Mouse (Mus musculus) layer of hippocampus, adult 9-10 months (tissue): ENCODE data around the gene Prrt2.
A peak's percentile ranks its signal among the peaks of the same experiment; 100 is the strongest.

Source experiments
- DNase-seq: peaks from one replicate; pipeline ENCODE4 v3.0.0; 2022; ENCODE audit warnings: low spot score

Prrt2 gene

DNA sequence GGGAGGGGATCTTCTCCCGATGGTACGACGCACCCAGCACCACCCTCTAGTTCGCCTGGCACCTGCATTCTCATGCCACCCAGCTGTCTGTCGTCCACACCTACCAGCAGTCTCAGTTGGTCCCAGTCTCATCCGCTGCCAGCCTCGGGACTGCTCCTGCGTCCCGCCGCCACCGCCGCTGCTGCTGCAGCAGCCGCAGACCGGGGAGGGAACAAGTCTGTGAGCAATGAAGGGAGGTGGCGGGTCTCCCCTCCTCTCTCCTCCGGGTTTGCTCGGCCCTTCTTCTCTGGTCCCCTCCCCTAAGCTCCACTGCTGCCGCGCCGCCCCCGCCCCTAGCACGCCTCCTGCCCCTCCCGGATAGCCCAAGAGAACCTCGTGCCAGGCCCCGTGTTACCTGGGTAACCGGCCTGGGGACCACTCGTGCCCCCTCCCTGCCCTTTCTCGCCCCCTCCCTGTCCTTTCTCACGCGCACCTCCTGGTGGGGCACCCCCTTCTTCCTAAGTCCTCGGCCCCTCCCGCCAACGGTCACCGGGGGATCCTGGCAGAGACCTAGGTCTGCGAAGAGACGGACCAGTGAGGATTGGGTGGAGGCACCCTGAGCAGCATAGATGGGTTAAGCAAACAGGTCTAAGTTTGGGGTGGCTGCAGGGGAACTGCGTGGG, at the start of gene Prrt2, which contains the start of gene Gm42742:
TSS of gene Prrt2 (minus strand) at position 311 of the 662 bp plus-strand sequence.
TSS of gene Gm42742 (minus strand) at position 197 of the 662 bp plus-strand sequence.
- DNase-seq: no peak

DNA sequence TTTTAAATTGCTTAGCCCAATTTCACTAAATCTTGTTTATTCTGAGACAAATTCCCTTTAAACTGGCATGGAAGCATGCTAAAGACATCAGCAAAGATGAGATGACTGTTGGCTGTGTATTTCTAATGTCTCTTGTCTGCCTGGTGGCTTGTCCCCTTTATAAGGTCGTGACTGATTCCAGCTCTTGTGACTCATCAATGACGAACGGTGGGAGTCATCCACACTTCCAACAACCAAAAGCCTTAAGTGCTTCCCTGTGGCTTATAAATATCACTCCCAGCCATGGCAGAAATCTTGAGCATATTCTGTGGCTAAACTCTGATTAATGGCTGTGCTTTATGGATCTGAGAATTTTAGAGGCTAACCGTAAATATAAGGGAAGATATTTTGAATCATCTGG, 45.3 kb upstream of the Prrt2 start:
- no peak for DNase-seq

DNA sequence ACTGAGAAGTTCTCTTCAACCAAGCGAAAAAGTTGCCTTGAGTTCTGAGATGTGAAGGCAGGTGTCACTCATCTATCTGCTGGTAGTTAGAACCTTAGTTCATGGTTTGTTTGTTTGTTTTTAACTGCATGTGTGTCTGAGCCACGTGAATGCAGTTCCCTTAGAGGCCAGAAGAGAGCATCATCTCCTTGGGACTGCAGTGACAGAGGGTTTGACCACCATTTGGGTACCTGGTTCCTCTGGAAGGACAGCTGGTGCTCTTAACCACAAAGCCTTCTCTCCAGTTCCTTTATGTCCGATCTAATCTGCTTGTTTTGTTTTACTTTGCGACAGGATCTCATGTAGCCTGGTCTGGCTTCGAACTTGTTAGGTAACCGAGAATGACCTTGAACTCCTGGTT, 44.5 kb upstream of the Prrt2 start:
- no peak for DNase-seq

DNA sequence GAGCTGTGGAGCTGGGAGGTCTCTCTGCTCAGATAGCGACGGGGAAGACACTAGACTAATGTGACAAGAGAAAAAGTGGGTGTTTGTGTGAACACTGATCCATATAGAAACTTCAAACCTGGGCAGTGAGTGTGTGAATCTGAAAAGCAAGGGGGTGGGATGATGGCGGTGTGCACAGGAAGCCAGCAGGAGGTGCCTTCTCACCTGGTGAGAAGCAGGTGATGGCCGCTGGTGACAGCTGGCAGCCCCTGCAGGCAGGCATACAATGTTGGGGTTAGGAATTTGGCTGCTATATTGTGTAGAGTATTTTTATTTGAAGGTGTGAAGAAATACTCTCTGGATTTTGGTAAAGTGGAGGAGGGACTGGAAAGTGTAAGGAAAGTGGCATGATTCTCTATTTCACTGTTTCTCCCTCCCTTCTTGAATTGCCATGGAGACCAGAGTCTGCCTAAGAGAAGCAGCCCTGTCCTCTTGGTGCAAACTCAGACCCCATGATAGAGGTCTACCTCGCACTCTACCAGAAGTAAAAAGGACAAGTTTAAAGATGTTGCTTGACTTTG, 34.1 kb upstream of the Prrt2 start:
- no peak for DNase-seq

DNA sequence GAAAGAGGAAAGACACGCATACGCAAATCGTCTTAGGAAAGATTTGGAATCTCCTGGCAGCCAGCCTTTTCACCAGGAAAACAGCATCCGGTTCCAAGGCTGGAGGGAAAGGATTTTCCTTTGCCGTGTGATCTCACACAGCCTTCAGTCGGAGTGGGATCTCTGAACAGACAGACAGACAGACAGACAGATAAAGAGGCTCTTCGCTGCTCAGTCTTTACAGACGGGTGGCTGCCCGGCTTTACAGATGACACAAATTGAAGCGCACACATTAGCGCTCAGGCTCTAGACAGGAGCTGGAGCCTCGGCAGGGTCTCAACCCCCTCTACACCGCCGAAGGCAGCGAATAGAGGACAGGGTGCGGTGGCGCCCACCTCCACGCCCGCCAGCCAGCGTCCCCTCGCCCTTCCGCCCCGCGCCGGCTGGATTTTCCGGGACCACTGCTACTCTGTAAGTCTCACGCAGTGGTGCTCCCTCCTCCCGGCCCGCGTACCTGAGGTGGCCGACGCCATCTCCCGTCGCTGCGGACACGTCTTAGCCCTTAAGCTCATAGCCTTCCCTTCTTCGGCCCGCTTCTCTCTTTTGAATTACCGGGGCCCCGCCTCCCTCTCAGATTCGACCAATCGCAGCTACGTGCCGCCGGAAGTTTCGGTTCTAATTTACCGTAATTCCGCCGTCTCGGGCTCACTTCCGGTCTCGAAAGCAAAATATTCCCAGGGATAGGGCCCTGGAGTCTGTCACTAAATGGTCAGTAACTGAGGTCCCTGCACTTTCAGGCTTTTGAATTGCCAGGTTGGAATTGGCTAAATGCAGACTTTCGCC, 21.1 kb upstream of the Prrt2 start, which contains the start of gene Kif22:
TSS of gene Kif22 (minus strand) at position 621 of the 822 bp plus-strand sequence.
- no peak for DNase-seq

DNA sequence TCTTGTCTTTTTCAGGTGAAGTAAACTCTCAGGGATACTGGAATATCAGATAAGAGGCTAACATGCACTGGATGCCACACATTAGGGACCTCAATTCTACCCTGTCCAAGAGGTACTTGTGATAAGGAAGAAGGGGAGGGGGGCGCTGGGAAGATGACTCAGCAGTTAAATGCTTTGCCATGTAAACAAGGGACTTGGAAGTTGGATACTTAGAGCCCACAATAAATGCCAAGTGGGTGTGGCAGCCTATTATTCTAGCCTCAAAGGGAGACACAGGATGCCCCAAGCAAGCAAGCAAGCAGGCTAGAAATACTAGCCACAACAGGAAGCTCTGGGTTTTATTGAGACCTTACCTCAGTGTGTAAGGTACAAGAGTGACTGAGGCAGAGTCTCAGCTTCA, 10.2 kb upstream of the Prrt2 start:
- no peak for DNase-seq

DNA sequence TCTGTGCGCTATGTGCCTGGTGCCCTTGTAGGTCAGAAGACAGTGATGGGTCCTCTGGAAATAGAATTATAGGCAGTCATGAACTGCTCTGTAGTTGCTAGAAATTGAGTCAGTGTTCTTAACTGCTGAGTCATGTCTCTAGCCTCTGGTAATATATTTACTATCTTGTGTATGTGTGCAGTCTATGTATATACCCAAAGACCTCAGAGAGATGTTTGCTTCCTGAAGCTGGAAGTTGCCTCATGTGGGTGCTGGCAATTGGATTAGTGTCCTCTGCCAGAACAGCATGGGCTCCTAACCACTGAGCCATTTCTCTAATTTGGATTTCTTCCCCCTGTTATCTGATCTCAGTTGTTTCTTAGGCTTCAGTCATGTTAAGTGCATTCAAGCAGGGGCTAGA, 9.2 kb upstream of the Prrt2 start:
- DNase-seq: no peak

DNA sequence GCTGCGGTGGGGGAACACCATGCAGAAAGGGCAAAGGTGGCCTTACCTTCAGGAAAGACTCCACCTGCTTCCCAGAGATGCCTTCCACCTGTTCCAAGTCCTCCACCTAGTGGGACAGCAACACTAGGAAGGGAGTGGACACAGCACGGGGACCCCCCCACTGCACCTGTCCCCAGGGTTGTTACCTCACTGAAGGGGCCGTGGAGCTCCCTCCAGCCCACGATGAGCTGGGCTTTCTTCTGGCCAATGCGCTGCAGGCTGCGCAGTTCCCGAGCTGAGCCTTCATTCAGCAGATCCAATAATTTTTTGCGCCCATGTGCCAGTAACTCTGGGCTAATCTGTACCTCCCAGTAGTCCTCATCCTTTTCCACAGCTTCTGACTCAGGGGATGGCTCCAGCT, 6.9 kb upstream of the Prrt2 start:
- no peak for DNase-seq

DNA sequence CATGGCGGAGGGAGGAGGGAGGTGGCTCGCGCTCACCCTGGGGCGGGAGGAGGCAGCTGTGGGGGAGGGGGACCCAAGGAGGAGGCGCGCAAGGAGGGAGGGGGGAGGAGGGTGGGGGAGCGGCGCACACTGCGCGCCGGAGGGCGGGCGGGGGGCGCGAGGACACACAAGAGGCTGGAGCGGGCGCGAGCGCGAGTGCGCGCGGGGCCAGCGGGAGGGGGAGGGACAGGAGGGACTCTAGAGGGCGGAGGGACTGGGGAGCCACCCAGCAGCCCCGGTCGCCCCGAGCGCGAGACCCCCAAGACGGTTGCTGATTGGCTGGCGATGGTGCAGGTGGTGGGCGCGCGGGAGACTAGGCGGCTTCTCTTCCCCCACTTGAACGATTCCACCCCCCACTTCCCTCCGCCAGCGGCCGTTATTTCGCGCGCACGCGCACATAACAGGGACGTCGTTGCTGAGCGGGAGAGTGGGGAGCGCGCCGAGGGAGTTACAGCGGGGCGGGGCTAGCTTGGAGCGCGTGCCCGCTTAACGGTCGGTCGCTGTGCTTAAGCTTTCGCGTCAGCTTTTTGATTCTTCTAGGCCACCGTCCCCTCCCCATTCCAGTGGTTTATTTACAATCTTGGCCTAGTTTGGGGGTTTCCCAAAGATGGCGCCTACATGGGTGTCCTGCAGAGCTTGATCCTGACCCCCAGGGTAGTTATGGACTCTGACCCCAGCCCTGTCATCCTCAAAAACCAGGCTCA, 6.1 kb upstream of the Prrt2 start, which contains the start of gene Maz:
TSS of gene Maz (minus strand) at position 54 of the 743 bp plus-strand sequence.
- peak; percentile 99 for DNase-seq

DNA sequence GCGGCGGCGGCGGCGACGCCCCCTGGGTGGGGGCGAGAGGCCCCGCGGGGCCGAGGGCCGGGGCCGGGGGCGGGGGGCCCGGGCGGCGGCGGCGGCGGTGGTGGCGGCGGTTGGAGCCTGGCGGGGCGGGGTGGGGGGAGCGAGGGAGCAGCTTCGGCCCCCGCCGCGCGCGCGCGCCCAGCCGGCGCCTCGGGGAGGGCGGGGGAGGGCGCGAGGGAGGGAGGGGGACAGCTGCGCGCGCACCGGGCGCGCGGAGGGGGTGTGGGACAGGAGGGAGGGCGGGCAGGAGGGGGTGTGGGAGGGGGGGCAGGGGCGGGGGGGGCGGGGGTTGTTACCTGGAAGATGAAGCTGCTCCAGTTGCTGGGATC, 5.6 kb upstream of the Prrt2 start:
- no peak for DNase-seq

DNA sequence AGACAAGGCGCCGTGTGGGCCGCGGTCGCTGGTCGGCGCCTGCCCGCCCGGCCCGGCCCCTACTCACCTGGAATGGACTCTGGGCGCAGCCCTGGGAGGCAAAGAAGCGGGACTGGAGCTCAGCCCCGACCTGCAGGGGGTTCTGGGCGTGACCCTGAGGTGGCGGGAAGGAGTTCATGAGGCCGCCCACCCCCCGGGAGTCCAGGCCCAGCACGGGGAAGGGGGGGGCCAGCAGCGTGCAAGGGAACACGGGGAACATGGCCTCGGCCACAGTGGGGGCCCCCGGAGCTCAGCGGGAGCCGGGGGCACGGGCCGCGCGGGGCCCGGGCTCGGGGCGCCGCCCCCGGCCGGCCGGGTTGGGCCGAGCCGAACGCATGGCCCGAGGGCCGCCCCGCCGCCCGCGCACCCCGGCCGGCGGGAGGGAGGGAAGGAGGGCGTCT, 5.2 kb upstream of the Prrt2 start:
- no peak for DNase-seq

DNA sequence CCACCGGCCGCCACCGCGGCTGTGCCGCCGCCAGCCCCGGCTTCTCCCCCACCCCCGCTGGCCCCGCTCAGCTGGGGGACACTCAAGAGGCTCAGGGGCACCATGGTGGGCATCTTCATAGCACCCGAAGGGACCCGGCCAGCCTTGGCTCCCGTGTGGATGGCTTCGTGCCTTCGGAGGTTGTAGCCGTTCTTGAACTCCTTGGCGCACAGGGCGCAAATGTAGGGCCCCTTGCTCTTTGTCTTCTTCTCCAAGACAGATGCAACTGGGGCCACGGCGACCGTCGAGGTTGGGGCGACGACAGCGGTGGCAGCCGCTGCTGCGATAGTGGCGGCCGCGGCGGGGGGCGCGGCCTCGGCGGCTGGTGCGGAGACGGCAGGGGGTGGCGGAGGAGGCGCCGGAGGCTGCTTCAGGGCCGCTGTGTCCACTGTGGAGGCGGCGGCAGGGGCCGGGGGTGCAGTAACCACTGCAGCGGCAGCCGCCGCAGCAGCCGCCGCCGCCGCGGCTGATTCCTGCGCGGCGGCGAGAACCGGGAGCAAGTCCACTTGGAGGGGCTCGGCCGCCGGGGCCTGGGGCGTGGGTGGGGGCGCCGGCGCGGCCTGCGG, 4.6 kb upstream of the Prrt2 start:
- no peak for DNase-seq

DNA sequence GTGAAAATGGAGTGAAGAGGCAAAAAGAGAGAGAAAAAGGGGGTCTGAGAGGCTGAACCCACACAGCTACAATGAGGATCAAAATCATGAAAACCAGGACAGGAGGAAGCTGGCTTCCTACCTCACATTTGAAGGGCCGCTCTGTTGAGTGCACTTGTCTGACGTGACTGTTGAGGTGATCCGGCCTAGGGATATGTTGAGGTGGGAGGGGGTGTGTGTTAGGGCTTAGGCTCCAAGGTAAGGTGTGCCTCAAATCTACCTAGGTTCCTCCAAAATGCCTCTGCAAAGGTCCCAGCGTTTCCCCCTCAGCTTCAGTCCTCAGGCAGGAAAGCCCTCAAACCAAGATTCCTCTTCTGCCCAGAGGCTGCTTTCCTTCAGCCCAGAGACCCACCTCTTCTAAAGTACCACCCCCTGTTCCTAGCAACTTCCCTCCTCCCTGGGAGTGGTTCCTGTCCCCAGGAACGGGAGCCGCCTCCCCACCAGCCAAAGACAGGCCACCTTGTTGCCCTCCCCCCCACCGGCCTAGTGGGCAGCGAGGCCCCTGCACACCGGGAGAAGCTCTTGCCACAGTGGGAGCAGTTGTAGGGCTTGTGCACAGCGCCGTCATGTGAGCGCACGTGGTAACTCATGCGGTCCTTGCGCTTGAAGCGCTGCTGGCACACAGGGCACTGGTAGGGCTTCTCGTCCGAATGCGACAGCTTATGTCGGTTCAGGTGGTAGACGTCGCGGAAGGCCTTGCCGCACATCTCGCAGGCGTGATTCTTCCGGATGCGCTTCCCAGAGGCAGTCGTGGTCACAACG, 3.9 kb upstream of the Prrt2 start:
- DNase-seq: no peak

DNA sequence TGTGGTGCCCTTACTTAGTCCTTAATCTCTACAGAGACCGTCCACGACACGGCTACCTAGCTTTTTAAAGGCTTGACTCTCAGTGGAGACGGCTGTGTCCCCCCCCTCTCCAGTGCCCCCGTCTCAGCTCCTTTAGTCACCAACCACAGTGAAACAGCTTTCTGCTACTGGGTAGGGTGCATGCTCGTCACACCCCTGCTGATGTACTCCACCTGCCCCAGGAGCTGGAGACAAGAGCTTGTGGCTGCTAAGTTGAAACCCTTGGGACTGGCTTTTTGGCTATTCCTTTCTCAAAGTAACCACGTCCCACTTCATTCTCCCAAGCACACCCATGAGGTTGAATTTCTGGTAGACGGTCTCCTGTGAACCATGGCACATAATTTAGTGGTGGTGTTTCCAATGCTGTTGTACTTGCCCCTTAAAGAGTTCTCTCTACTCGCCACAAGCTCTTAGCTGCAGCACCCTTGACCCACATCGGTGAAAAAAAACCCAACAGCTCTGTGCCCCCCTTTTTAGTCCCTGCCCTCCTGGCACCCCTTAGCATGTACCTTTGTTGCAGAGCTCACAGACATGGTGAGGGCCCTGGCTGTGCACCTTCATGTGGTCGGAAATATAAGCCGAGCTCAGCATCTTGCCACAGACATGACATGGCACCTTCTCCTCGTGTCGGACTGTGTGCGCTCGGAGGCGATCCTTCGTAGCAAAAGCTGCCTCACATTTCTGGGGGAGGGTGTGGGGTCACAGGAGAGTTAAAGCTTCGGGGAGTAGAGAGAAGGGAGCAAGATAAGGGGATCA, 3.1 kb upstream of the Prrt2 start:
- DNase-seq: no peak

DNA sequence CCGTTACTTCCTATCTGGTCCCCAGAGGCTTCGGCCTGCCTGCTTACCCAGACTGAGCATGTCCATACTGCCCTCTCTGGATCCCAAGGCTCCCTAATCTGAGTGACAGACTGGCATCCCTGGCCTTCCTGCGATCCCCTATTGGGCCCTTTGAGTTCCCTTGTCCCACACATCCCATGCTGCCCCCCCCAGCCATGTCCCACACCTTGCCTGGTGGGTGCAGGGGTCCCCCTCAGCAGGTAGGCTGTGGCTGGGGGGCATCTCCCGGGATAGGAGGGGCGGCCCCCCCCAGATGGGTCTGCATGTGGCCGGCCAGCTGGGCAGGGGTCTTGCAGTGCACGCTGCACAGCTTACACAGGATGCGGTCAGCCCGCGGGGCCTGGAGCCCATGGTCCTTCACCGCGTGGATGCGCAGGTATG, 2.3 kb upstream of the Prrt2 start:
- no peak for DNase-seq

DNA sequence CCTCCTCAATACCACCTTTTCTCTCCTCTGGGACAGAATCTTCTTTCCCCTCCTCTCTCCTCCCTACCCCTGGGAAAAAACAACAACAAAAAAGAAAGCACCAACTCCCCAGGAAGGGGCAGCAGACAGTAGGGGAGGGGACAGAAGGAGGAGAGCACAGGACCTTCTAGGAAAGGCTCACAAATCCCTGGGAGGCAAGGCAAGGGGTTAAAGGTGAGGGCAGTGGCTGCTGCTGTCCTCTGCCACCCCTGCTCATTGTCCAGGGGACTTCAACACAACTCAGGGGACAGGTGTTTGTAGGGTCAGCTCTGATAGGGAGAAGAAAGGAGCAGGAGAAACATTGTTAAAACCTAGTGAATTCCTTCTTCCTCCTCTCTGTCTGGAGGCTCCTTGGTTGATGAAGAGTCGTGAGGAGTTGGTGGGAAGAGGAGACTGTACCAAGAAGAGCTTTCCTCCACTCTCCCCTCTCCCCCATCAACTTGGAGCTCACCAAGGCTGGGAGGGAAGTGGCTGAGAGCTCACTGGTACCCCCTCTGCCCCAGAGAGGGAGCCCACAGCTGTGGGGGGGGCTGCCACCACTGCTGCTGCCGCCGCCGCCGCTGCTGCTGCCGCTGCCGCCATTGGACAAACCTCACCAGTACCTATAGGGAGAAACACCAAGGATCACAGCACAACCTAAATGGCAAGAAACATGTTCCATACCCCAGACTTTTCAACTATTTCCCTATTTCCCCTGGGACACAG, 1.7 kb upstream of the Prrt2 start:
- no peak for DNase-seq

DNA sequence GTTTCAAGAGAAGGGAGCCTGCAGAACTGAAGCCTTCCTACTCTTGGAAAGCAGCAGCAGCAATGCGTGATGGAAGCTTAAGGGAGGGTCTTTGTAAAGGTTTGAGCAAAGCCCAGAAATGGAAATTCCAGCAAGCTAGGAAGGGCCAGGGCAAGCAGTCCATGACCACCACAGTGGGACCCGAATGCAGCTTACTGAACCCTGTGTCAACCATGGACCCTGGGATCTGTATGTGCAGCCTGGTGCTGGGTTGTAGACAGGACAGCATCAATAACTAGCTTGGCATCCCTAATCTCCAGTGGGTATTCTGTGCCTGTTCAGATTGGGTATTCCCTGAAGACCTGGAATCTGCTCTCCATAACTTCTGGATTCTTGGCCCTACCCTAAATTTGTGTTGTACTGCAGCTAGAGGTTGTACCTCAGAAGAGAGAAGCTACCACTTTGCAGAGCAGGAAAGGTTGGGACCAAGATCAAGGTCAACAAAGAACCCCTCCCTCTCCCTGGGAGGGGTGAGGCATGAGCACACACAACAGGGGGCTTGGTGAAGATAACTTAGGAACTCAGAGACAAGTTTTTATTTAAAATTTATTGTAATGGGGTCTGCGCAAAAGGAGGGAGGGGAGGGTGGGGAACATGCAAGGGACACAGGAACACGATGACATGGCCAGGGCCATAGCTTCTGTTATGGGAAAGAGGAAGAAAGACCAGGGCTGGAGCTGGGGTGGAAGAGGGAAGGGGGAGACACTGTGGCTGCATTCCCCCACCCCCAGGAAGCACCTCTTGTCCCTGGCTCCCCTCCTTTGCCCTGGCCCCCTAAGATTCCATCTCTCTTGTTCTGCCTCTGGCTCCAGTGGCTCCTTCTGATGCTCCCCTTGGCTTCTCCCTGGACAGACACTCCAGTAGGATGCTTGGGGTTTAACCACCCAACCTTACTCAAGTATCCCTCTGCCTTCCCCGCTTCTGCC, 834 bp upstream of the Prrt2 start:
- no peak for DNase-seq

DNA sequence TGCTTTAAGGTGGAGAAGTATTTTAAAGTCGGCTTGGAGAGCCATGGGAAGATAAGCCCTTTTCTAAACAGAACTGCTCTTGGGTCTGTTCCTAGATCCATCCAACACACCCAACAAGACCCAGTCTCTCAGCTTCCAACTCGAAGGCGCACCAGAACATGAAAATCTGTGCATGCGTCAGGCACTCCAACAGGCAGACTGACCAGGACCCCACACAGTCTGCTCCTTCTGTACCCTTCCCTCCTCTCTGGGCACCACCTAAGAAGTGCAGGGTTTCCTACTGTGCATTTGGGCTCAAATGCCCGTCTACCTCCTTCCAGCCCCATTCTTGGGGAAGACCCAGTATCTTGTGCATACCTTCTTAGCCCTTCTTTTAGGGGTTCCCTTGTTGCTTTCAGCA, 520 bp downstream of the Prrt2 start:
- no peak for DNase-seq
